Mouse (Mus musculus): ENCODE measurements around the gene Mecr.

Gene Mecr

DNA sequence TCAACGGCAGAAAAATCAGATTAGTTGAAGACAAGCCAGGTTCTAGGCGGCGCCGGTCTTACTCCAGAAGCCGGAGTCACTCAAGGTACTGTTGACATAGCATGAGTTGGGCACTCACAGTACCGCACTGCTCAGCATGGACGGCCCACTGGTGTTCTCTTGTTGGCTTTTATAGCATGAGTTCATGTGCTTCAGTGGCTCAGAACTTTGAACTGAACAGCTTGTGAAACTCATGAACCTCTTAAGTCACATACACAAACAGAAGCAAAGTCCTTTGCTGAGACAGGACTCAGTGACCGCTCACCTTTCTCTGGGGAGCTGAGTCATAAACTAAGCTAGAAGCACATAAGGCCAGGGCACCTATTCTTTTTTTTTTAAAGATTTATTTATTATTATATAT, 54.5 kb downstream of the Mecr start:
- DNase-seq, result no peak

DNA sequence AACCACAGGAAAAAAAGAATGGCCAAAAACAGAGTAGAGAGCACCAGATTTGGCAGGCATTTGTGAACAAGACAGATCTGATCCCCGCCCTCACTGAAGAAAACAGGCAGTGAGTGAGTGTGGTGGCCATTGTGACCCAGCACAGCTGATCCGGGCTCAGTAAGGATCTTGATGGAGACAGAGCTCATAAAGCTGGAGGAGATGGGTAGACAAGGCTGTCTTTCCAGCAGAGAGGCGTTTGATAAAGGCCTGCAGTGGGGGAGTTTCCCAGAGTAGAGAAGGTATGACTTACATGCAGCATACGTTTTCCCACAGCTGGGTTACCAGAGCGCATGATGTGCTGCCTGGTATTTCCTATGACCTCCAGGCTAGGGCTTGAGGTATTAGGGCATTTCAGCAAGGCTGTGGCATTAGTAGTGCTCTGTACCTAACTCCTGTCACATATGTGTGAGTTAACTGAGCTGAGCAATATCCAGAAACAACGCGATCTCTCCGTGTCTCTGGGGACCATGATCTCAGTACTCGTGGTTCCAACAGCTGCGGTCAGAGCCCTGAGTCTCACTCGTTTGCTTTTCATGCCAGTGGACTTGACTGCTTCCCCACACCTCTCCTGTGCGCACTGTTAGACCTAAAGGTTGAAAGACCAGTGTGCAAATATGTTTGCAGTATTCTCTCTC, 55.4 kb downstream of the Mecr start:
- no peak for DNase-seq

DNA sequence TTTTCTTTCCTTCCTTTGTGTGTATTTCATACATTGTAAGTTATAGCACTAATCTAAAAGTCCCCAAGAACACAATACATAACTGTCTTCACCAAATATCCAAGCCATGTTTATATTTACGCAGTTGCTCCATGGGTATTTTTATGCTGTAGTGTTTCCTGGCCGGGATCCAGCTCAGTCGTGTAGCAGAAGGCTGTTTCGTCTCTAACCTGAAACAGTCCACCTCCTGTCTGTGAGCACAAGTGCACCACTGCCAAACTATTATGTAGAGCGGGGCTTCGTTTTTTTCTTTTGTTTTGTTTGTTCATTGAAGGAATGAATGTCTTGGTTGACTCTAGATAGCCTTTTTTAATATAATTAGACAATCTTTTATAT, 55.9 kb downstream of the Mecr start:
- DNase-seq, result no peak

DNA sequence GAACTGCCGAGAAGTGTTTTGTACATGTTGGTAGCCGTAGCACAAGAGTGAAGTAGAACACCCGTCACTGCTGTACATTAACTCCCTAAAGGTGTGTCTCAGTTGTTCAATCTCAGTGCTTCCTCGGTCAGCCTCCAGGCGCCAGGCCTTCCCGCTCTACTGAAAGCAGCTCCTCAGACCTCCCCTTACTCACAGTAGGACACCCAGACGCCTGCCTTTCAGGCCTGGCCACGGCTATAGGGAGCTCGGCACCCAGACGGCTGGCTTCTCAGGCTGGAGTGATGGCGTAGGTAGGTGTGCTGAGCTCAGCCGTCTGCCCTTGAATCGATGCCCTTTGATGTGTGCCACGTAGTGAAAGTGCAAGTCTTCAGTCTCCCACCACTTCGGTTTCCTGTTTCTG, 57.8 kb downstream of the Mecr start:
- DNase-seq, result no peak

DNA sequence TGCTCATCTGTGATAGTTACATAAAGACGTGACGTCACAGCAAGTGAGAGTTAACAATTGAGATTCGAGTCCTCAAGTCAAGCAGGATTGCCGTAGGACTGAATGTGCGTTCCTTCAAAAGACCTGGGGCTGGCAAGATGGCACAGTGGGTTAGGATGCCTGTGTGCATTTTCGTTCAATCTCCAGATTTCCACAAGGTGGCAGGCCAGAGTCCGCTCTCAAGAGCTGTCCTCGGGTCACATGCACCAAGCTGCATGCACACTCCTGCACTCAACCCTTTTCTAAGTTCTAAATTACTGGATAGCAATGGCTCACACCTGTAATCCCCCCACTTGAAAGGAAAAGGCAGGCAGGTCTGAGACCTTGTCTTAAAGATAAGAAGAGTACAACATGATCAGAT, 61.2 kb downstream of the Mecr start:
- DNase-seq, result no peak

DNA sequence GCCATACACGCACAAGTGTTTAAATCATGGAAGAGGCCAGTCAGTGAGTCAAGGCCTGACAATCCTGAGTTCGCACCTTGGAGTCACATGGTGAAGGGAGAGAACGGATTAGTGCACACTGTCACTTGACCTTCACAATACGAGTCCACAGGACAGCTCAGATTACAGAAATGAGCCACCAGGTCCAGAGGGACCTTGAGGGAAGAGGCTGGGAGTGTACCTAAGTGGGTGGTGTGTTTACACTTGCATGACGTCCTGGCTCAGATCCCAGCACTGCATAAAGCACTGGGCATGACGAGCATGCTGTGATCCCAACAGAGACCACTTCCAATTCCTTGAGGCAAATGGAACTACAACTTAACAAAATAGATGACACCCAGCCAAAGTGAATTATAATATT, 63.2 kb downstream of the Mecr start:
- no peak for DNase-seq

DNA sequence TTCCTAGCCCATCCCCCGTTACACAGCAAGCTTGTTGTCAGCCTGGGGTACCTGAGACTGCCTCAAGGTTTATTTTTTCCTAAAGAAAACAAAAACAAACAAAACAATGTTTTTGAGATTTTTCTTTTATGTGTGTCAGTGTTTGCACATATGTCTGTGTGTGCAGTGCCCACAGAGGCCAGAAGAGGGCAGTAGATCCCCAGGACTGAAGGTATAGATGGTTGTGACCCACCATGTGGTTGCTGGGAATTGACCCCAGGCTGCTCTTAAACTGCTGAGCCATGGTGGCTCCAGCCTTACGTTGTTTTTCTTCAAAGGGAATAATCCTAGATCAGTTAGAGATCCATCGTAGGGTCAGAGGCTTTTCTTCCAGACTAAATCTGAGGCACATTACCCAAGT, 64.6 kb downstream of the Mecr start:
- peak; percentile 40 for DNase-seq

DNA sequence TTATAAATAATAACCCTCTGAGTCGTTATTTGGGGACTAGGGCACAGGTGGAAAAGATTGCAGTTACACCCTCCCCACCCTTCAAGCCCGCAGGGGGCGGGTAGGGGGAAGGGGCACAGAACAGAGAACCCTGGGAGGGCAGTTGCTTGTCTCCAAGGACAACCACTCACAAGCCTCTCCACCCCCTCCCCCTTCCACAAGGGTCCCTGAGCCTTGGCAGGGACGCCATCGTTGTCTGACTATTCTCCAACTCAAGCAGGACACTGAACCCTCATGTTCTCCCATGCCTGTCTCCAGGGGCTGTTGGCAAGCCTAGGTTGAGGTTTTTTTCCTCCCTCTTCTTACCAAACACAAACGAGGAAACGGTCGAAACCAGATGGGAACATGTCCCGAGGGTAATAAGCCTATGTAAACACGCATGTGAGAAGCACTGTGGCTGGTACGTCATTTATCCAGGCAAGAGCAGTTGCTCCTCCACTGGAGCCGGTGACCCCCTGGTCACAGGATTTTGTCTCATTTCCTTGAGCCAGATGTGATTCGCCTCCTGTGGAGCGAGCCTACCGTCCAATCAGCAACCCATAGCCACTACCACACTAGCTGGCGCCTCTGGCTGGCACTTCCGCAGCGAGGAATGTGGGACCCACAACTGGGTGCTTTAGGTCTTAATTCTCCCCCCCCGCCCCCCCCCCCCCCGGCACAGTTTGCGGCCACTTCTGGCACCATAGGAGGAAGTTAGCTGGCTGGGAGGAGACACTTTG, 67.1 kb downstream of the Mecr start:
- no peak for DNase-seq

DNA sequence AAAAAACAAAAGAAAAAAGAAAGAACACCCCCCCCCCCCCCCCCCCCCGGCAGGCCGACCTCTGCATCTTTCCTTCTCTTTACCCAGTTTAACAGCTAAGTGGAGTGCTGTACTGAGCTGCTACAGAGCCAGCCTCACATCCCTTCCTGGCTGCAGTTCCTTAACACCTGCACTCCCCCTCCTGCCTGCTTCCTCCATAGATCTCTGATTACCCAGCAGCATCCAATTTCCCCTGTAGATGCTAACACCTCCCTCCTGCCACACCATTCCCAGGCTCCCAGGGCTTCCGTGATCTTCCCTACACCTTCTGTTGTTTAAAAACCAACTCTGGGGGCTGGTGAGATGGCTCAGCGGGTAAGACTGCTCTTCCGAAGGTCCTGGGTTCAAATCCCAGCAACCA, 68.3 kb downstream of the Mecr start:
- DNase-seq, result no peak

DNA sequence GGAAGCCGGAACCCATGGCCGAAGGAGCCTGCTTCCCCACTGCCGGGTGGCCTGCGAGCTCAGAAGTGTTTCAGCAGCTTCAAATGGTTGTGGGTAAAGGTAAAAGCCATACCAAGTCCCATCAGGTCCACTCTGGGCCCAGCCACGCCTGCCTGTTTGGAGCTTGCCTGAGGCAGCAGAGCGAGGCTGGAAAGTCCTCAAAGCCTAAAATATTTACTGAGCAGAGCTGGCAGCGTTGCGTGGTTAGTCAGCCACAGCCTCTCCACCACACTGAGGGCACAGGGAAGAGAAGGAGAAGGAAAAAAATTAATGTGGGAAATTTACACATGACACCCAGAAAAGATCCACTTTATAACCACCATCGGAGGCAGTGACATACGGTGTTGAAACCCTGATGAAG, 70.3 kb downstream of the Mecr start:
- DNase-seq, result no peak

DNA sequence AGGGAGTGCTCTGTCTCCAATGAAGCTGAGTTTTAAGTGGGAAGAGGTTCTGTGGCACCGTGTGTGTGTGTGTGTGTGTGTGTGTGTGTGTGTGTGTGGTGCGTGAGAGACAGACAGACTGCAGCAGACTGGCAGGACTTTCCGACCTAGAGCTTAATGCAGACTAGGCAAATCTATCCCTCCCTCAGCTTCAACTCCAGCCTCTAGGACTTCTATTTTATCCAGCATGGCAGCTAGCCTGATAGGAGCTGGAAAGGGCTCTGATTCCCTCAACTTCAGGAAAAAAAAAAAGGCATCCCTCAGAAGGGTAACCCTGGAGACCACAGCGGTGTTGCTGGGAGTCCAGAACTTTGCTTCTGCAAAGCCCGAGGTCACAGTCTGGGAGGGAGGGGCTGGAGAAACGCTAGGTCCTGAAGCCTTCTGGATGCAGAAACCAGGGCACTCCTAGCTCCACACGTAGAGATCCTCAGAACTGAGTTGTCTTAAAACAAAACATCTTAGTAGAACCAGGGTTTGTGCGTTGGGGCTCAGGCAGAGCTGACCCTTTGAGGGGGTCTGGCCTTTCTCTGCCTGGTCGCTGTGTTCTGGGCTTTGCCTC, 70.9 kb downstream of the Mecr start:
- DNase-seq, result no peak

DNA sequence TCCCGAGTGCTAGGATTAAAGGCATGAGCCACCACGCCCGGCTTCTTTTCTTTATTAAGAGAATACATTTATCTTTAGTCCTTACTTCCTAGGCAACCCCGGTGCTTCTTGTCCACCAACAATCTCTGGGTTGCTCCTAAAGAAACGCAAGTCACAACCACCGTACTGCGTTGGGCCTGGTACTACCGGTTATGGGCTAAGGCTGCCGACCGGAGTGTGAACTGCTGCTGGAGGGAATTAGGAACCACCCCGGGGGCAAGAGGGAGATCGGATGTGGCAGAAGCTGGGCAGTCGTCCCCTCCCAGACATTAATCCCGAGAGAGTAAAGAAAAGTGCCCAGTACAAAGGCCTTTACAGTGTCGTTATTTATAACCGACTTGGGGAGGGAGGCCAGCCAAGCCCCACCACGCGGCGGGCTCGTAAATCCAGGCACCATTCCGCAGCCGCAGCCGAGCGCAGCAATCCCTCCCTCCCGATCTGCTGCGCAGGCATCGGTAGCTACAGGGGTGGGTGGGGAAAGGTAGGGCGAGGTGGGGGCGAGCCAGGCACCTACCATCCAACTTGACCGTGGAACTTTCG, 71.7 kb downstream of the Mecr start:
- no peak for DNase-seq

DNA sequence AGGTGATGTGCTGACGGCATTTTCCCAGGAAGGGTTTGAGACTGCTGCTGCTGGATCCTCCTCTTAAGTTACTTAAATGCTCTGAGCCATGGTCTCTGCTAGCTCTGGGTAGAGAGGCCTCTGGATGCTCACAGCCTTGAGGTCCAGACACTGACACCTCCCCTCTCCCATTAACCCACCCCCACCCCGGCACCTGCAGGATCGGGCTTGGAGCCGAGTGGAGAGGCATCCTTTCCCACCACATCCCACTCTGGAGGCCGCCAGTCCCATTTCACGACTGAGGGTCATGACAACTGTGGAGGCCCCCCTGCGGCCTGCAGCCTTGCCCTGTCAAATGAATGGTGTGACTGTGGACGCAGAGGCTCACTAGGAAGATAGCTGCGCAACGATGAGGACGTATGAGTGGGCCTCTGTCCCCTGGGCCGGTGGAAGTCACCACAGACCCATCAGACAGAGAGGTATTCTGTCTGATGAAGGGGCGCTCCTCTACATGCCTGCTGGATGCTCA, 72.6 kb downstream of the Mecr start:
- no peak for DNase-seq

DNA sequence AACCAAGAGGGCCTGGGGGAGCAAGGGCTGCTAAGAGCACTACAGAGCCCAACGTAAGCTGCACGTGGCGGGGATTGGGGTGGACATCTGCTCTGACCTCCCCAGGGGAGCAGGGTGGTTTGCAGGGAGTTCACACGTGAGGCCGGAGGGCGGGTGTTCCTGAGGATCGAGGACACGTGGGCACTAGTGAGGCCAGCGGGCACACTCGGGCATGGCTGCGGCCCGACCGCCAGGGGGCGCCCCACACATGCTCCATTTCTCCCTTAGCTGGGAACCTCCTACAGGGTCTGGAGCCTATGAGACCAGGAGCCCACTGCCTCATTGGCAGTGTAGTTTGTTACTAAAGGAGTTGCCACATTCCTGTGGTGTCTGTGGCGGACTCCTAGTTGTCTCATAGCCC, 73.2 kb downstream of the Mecr start:
- DNase-seq, result peak; percentile 81

DNA sequence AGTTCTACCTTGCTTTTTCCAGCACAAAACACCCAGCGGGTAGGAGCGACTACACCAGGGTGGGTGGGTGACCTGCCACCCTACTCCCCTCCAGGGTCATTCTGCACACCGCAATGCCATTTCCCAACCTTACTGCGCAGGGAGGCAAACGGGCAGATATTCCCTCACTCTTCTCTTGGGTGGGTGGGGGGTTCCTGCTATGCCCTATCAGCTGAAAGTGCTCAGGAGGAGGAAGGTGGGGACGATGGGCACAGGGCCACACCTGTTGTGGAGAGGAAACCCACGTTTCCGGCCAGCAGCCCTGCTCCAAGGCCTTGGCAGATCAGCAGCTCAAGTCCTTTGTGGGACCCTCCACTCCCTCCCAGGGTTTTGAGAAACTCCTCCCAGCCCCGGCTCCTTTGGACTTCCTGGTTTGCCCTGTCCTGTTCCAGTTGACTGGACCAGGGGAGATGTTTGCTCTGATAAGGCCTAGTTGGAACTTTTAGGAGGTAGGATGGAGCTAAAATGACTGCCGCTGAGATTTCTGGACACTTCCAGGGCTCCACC, 73.8 kb downstream of the Mecr start:
- no peak for DNase-seq

Measured in liver (tissue).